ENCODE assay signal across 23 mouse cellular contexts in genomic region chr7:27271423-27271822, GRCm38 (mm10). TPM values are rescaled to one million over a fixed set of nuclear protein-coding genes. Genes with fewer than 3 reads are reported as not detected.
A peak's percentile ranks its signal among the peaks of the same experiment; 100 is the strongest.
DNase-seq lines count a peak whose midpoint lies in the region; ATAC-seq and TF ChIP-seq lines count a peak whose summit lies in the region.
"Had no signal": no experiment of that assay in that cellular context is flagged by ENCODE, and none has a peak within 500 bp of the region (broad histone marks: within the 10 kb centered on the region; RNA-seq: fewer than 3 reads in every experiment).

No protein-coding gene starts in this region.

- no peaks in the 10 kb centered on the region for H3K9me3 ChIP-seq in kidney, postnatal 0 days (replicated peaks; ENCODE audit: low read length)
- H3K9me3 ChIP-seq in limb, embryonic 10.5 days (replicated peaks): no peaks in the 10 kb centered on the region
- H3K9me3 ChIP-seq: forebrain, embryonic 12.5 days; kidney, embryonic 15.5 days had no signal

- no peaks in the 10 kb centered on the region for H3K4me1 ChIP-seq in kidney, postnatal 0 days (replicated peaks; ENCODE audit: insufficient read depth, low read length)
- H3K4me1 ChIP-seq in testis, adult 2 months (ENCODE audit: control insufficient read depth, insufficient read depth, low read length): no peaks in the 10 kb centered on the region
- no peaks in the 10 kb centered on the region for H3K4me1 ChIP-seq in bone marrow, adult 2 months (ENCODE audit: control insufficient read depth, insufficient read depth, low read length)
- peaks cover 3% of the 10 kb centered on the region for H3K4me1 ChIP-seq in limb, embryonic 10.5 days
- H3K4me1 ChIP-seq: forebrain, embryonic 12.5 days; kidney, embryonic 15.5 days had no signal

- no peak overlapping the region for H3K9ac ChIP-seq in kidney, postnatal 0 days (ENCODE audit: low read depth, low read length)
- H3K9ac ChIP-seq: forebrain, embryonic 12.5 days; kidney, embryonic 15.5 days; liver, embryonic 13.5 days had no signal

- no peak for DNase-seq in kidney, postnatal 0 days (ENCODE audit: low spot score)
- DNase-seq in kidney, adult 9 months: no peak
- no peak for DNase-seq in testis, postnatal 10 days (ENCODE audit: low spot score)
- DNase-seq in frontal cortex, postnatal 14 days (ENCODE audit: low spot score in 2 of 2): no peak
- DNase-seq in limb, embryonic 10.5 days (ENCODE audit: low spot score): no peak
- DNase-seq: adrenal gland, postnatal 36 days; cerebellum, adult 2 months; gastrocnemius, postnatal 25 days; heart, postnatal 10 days; layer of hippocampus, postnatal 36 days; liver, embryonic 13.5 days; lung, postnatal 14 days; midbrain, embryonic 14.5 days; right cerebral cortex, postnatal 14 days; spleen, adult 18-20 months had no signal

- no peak overlapping the region for H3K27ac ChIP-seq in kidney, postnatal 0 days
- no peak overlapping the region for H3K27ac ChIP-seq in testis, adult 2 months (ENCODE audit: control insufficient read depth, insufficient read depth, low read depth, low read length)
- H3K27ac ChIP-seq in bone marrow, adult 2 months (ENCODE audit: control insufficient read depth, insufficient read depth, low read depth, low read length, poor library complexity): no peak overlapping the region
- H3K27ac ChIP-seq in limb, embryonic 10.5 days: no peak overlapping the region
- H3K27ac ChIP-seq: embryonic facial prominence, embryonic 10.5 days; forebrain, embryonic 12.5 days; kidney, embryonic 15.5 days; liver, embryonic 13.5 days had no signal

- peak; percentile 8; the same call in 1 of the 2 replicates for TF ChIP-seq CTCF in kidney, postnatal 0 days (IDR thresholded peaks at IDR 0.05; ENCODE audit: low read depth)
- TF ChIP-seq CTCF in testis, adult 2 months (IDR thresholded peaks at IDR 0.05; ENCODE audit: control insufficient read depth, insufficient read depth, insufficient replicate concordance, low read depth, low read length): peak; percentile 30; the same call in 1 of the 2 replicates
- peak; percentile 22; the same call in 1 of the 2 replicates for TF ChIP-seq CTCF in bone marrow, adult 2 months (IDR thresholded peaks at IDR 0.05; ENCODE audit: control insufficient read depth, insufficient read depth, low read length)

- ATAC-seq in kidney, postnatal 0 days (replicated peaks; ENCODE audit: low FRiP score, low read depth): no peak
- ATAC-seq: inflammation-experienced regulatory T-cells, adult 6 months had no signal

- TF ChIP-seq POLR2A in testis, adult 2 months (IDR thresholded peaks at IDR 0.05; ENCODE audit: control insufficient read depth, low read depth, low read length): no peak
- no peak for TF ChIP-seq POLR2A in bone marrow, adult 2 months (IDR thresholded peaks at IDR 0.05; ENCODE audit: borderline replicate concordance, control insufficient read depth, low read depth, low read length)

- WGBS in kidney, postnatal 0 days: 92% methylated on average over 8 of the region's 8 CpGs
- 89% methylated on average over 8 of the region's 8 CpGs for WGBS in bone marrow, adult 2 months
- 89% methylated on average over 8 of the region's 8 CpGs for WGBS in limb, embryonic 10.5 days

- no peak overlapping the region for H3K4me3 ChIP-seq in kidney, postnatal 0 days (replicated peaks; ENCODE audit: low read depth, low read length)
- H3K4me3 ChIP-seq in testis, adult 2 months (ENCODE audit: control insufficient read depth, low read depth, low read length): no peak overlapping the region
- H3K4me3 ChIP-seq in bone marrow, adult 2 months (replicated peaks; ENCODE audit: control insufficient read depth, low read depth, low read length): no peak overlapping the region
- H3K4me3 ChIP-seq in limb, embryonic 10.5 days: no peak overlapping the region
- H3K4me3 ChIP-seq: embryonic facial prominence, embryonic 10.5 days; forebrain, embryonic 12.5 days; kidney, embryonic 15.5 days; liver, embryonic 13.5 days; megakaryocyte, embryonic 14.5 days had no signal

- H3K36me3 ChIP-seq in kidney, postnatal 0 days (ENCODE audit: insufficient read depth, low read length): peaks cover 12% of the 10 kb centered on the region
- H3K36me3 ChIP-seq in testis, adult 2 months (ENCODE audit: control insufficient read depth, insufficient read depth, low read length): no peaks in the 10 kb centered on the region
- peaks cover 68% of the 10 kb centered on the region for H3K36me3 ChIP-seq in limb, embryonic 10.5 days

- no peak overlapping the region for H3K4me2 ChIP-seq in kidney, postnatal 0 days (ENCODE audit: low read length)
- H3K4me2 ChIP-seq: forebrain, embryonic 12.5 days; heart, embryonic 11.5 days; kidney, embryonic 15.5 days; liver, embryonic 13.5 days had no signal

- no peaks in the 10 kb centered on the region for H3K27me3 ChIP-seq in kidney, postnatal 0 days (ENCODE audit: insufficient read depth, low read length)
- H3K27me3 ChIP-seq in testis, adult 2 months (ENCODE audit: control insufficient read depth, insufficient read depth, low read length): no peaks in the 10 kb centered on the region
- no peaks in the 10 kb centered on the region for H3K27me3 ChIP-seq in limb, embryonic 10.5 days (ENCODE audit: low read depth, poor library complexity, severe bottlenecking)
- H3K27me3 ChIP-seq: forebrain, embryonic 12.5 days; kidney, embryonic 15.5 days; liver, embryonic 13.5 days had no signal

RNA-seq across cellular contexts. Expression of gene Numbl, which starts 13.2 kb away (rescaled TPM):
- polyA plus RNA-seq in kidney, postnatal 0 days (2015; fragmentation: Nextera tagmentation; extraction: Ambion mirVana): 12.6 and 13.0 TPM in 2 replicates
- 5.9 and 7.8 TPM in 2 replicates for polyA plus RNA-seq in testis, adult 2 months (2012; rRNA removed)
- polyA plus RNA-seq in bone marrow, adult 2 months (2011; ENCODE audit: insufficient read depth, insufficient read length, low replicate concordance, missing spikeins): 2.4 and 3.2 TPM in 2 replicates
- polyA plus RNA-seq in limb, embryonic 10.5 days (2016; fragmentation: Nextera tagmentation; extraction: Ambion mirVana): 7.9 and 10.4 TPM in 2 replicates

RNA-seq across cellular contexts. Expression of gene Coq8b, which starts 38.6 kb away (rescaled TPM):
- 20.8 and 22.0 TPM in 2 replicates for polyA plus RNA-seq in kidney, postnatal 0 days (2015; fragmentation: Nextera tagmentation; extraction: Ambion mirVana)
- polyA plus RNA-seq in testis, adult 2 months (2012; rRNA removed): 32.7 and 33.7 TPM in 2 replicates
- polyA plus RNA-seq in bone marrow, adult 2 months (2011; ENCODE audit: insufficient read depth, insufficient read length, low replicate concordance, missing spikeins): 12.2 and 17.3 TPM in 2 replicates
- 16.3 and 16.4 TPM in 2 replicates for polyA plus RNA-seq in limb, embryonic 10.5 days (2016; fragmentation: Nextera tagmentation; extraction: Ambion mirVana)

RNA-seq across cellular contexts. Expression of gene Itpkc, which starts 43.0 kb away (rescaled TPM):
- polyA plus RNA-seq in kidney, postnatal 0 days (2015; fragmentation: Nextera tagmentation; extraction: Ambion mirVana): 3.4 and 3.6 TPM in 2 replicates
- polyA plus RNA-seq in testis, adult 2 months (2012; rRNA removed): 4.1 and 5.2 TPM in 2 replicates
- 0.50 and 2.5 TPM in 2 replicates for polyA plus RNA-seq in bone marrow, adult 2 months (2011; ENCODE audit: insufficient read depth, insufficient read length, low replicate concordance, missing spikeins)
- polyA plus RNA-seq in limb, embryonic 10.5 days (2016; fragmentation: Nextera tagmentation; extraction: Ambion mirVana): 7.2 and 7.9 TPM in 2 replicates
